Mouse (Mus musculus) T-cell, adult 2 months (primary cell): ENCODE data around the gene Ppp2r2c.
A peak's percentile ranks its signal among the peaks of the same experiment; 100 is the strongest.

Experiments
- DNase-seq: peaks from one replicate; pipeline ENCODE4 v3.0.0; 2022; ENCODE audit warnings: low spot score

The Ppp2r2c gene

GRCm38 (mm10) chr5:36868266-36869090 is at the start of gene Ppp2r2c:
Ppp2r2c (plus strand) TSS chr5:36868513.
- DNase-seq = no peak

GRCm38 (mm10) chr5:36819742-36820141 is 48.6 kb upstream of the Ppp2r2c start:
- no peak for DNase-seq

- peak; percentile 45 for DNase-seq
These were observed 48.2 kb upstream of the Ppp2r2c start for GRCm38 (mm10) chr5:36820142-36820541.

GRCm38 (mm10) chr5:36822907-36823306 is 45.4 kb upstream of the Ppp2r2c start:
- no peak for DNase-seq

GRCm38 (mm10) chr5:36829098-36829497 is 39.2 kb upstream of the Ppp2r2c start:
- no peak for DNase-seq

GRCm38 (mm10) chr5:36829913-36830879 is 38.1 kb upstream of the Ppp2r2c start, which contains the start of gene Man2b2:
Man2b2 (minus strand) TSS chr5:36830653.
- peak; percentile 89 for DNase-seq

GRCm38 (mm10) chr5:36831272-36831671 is 37.0 kb upstream of the Ppp2r2c start:
- no peak for DNase-seq

- peak; percentile 58 for DNase-seq
These were observed 32.4 kb upstream of the Ppp2r2c start for GRCm38 (mm10) chr5:36835933-36836332.

DNA sequence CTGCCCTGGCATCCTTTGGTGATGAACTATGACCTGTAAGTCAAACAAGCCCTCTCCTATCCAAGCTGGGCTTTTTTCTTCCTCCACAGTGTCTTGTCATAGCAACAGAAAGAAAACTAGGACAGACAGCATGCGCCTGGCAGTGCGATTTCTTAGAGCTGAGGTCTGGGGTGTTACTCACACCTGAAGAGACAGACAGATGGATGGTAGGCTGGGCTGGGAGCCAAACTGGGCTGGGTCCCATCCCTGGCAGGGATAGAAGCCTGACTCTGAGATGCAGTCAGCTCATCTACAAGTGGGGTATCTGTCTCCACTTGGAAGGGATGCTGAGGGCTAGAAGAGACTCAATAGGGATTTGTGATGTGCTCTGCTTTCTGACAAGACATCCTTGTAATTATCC is 29.3 kb upstream of the Ppp2r2c start:
- no peak for DNase-seq

DNA sequence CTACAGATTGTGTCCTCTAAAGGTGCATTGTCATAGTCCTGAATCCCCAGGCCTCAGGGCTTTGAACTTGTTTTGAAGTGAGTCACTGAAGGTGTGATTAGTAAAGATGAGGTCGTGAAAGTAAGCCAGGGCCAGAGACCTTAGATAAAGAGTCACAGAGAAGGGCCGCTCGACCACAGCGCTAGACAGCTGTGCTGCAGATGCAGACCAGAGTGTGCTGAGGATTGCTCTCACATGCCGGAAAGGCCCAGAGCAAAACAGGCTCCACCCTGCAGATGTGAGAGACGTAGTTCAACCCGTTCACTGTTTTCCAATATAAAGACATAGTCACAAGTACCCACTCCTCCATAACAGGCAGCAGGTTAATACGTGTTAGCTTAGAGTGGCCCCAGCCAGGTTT is 28.7 kb upstream of the Ppp2r2c start:
- no peak for DNase-seq

- DNase-seq = no peak
These were observed 28.2 kb upstream of the Ppp2r2c start for GRCm38 (mm10) chr5:36840092-36840491.

DNA sequence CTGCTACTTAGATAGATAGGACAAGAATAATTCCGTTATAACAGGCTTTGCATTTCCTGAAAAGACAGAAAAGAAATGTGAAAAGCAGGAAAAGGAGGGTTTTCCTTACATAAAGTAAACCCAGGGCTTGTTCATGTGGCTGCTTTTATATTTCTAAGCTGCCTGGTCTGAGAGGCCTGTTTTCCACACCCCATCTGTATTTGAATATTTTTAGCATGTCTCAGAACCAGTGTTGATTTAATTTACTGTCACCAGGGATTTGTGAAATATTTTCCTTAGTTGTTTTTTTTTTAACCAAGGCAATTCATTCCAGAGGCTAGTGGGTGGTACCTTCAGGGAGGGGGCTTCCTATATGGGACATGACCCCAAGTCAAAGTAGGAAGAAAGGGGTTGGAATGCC is 26.6 kb upstream of the Ppp2r2c start:
- DNase-seq = no peak

GRCm38 (mm10) chr5:36844490-36844889 is 23.8 kb upstream of the Ppp2r2c start:
- DNase-seq = no peak

DNA sequence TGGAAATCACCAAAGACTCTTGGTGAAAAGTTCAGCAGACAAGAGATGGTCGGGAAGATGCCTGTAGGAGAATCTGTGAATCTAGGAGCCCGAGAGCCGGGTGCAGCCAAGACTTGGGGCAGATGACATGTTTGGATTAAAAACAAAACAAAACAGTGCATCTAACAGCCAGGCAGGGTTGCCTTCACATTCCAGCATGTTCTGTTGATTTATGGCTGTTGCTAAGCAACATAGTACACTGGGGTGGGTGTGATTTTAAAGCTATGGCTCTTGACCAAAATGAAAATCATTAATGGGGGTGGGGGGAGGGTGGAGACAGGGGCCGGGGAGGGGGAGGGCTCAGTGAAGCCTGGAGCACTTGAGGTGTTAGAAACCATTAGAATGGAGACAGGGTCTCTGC is 16.7 kb upstream of the Ppp2r2c start:
- no peak for DNase-seq

DNA sequence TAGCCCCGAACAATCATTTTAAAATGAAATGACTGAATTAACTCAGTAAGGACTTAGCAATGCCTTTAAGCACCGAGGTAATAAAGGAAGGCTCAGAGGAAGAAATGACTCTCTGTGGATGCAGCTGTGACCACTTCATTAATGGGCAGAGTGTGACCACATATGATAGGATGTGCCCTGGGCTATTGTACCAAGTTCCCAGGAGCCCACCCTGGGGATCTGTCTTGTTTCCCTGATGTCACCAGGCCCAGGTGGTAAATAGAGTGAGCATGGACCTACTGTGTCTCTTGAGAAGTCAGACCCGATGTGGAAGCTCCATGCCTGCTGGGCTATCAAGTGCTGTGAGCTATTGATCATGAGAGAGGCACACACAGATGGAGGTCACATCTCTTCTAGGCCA is 13.1 kb upstream of the Ppp2r2c start:
- DNase-seq = no peak

DNA sequence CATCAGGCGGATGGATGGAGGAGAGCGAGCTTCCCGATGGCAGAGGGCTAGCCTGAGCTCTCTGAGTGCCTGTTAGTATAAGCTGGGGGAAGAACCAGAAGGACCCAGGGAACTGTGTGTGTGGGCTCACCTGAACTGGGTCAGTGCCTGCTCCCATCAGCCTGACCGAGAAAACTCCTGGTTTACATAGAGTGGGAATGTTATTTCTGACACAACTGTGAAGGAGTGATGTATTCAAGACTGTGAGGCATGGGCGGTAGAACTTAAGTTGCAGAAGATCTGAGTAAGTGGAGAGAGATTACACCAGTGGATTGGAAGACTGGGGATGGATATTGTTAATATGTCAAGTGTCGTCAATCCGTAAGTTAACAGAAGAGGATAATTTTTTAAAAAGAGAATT is 11.8 kb upstream of the Ppp2r2c start:
- no peak for DNase-seq

GRCm38 (mm10) chr5:36857546-36857945 is 10.8 kb upstream of the Ppp2r2c start:
- no peak for DNase-seq

DNA sequence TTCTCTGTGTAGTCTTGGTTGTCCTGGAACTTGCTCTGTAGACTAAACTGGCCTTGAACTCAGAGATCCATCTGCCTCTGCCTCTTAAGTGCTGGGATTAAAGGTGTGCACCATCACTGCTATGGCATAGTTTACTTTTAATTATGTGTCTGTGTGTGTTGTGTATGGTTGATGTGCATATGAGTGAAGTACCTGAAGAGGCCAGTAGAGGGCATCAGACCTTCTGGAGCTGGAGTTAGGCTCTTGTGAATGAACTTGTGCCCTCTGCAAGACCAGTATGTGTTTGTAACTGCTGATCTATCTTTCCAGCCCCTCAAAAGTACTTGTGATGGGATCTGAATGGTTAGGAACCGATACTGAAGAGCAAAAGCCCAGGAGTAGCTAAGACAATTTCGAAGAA is 7.2 kb upstream of the Ppp2r2c start:
- no peak for DNase-seq

GRCm38 (mm10) chr5:36866701-36867250 is 1.5 kb upstream of the Ppp2r2c start:
- no peak for DNase-seq

DNA sequence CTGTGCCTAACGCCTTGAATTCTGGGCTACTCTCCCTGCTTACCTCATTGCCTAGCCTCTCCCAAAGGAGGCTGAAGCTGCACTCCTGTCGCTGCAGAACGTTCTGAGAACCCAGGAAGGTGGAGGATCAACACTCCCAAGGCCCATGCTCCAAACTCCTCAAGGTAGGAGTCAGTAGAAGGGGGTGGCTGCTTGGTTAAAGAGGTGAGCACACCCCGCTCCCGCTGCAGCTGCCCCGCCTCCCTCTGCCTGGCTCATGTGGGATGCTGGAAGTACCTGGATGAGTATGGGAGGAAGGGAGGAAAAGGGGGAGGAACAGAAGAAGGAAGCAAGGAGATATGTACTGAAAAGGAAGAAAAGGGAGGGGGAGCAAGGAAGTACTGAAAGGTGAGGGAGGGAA is 752 bp upstream of the Ppp2r2c start:
- no peak for DNase-seq

GRCm38 (mm10) chr5:36869186-36869577 is 869 bp downstream of the Ppp2r2c start:
- no peak for DNase-seq

DNA sequence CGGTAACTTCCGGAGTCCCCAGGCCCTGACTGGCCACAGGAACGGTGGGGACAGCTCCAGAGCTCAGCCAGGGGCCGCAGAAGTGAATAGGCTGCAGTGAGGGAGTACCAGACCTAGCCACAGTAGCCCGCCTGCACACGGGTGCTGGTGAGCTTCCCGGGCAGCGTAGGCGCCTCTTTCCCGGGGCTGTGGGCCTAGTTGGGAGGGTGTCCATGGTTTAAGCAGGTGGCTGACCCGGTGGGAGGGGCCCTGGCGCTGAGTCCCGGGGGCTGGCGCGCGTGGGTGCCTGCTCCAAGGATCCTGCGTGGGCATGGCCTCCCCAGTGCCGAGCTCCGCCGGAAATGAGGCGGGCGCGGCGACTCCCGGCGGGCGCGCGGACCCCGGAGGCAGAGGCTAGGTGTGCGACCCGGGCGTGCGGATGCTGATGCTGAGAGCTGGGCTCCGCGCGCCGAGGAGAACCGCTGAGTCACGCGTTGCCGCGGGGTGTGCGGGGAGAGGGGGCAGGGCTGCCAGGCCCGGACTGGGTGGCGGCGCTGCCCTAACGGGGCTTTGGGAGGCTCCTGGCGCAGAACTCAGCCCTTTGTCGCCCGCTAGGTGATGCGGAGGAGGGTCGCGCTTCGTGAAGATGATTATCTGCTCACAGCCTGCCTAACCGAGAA is 1.4 kb downstream of the Ppp2r2c start:
- no peak for DNase-seq
